In the genomic region with DNA sequence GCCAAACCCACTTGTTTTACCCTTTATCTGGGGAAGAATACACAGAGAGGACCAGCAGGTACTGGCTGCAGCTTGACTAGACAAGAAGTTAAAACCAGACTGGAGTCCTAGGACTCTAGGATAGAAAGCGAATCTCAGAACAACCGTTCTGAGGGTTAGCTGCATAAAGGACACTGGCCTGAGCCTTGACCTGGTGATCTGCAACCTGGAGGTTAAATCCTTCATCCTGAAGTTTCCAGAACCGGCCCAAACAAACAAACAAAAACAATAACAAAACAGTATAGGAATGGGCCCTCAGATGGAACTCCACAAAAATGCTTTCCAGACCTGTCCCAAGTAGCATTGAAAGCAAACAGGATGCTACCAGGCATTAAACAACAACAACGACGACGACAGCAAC, we compare ENCODE assay signal across 8 mouse cellular contexts. TPM values are rescaled to one million over a fixed set of nuclear protein-coding genes. Genes with fewer than 3 reads are reported as not detected.
DNase-seq lines count a peak whose midpoint lies in the region; ATAC-seq and TF ChIP-seq lines count a peak whose summit lies in the region.

Gene Rtn1, minus strand, starts transcription at position 101 of the 400 bp plus-strand sequence.

- peak within 1 kb of the TSS; percentile 99 for H3K4me2 ChIP-seq in heart, embryonic 16.5 days (ENCODE audit: low read depth, low read length)
- peak within 1 kb of the TSS; percentile 99 for H3K4me2 ChIP-seq in limb, embryonic 14.5 days (replicated peaks; ENCODE audit: low read depth, low read length, severe bottlenecking)

- TF ChIP-seq POLR2A in kidney, adult 2 months (IDR thresholded peaks at IDR 0.05; ENCODE audit: low read depth, low read length): no peak
- no peak for TF ChIP-seq POLR2A in limb, embryonic 14.5 days (IDR thresholded peaks at IDR 0.05; ENCODE audit: borderline replicate concordance, extremely low read depth, insufficient read depth, insufficient read length)

- no peak within 1 kb of the TSS for H3K27ac ChIP-seq in kidney, adult 2 months (ENCODE audit: insufficient read depth, low read depth, low read length)
- H3K27ac ChIP-seq in heart, embryonic 16.5 days (ENCODE audit: low read length): no peak within 1 kb of the TSS
- no peak within 1 kb of the TSS for H3K27ac ChIP-seq in limb, embryonic 14.5 days (replicated peaks; ENCODE audit: low read depth, low read length)

- peak within 1 kb of the TSS; percentile 38 for H3K4me3 ChIP-seq in kidney, adult 2 months (ENCODE audit: insufficient read depth, low read depth, low read length)
- peak within 1 kb of the TSS; percentile 77 for H3K4me3 ChIP-seq in heart, embryonic 16.5 days (ENCODE audit: low read length)
- peak within 1 kb of the TSS; percentile 66 for H3K4me3 ChIP-seq in limb, embryonic 14.5 days (replicated peaks; ENCODE audit: low read length)

- H3K9me3 ChIP-seq in heart, embryonic 16.5 days (replicated peaks; ENCODE audit: control insufficient read depth, low read length): no peaks in the 10 kb centered on the region
- H3K9me3 ChIP-seq in limb, embryonic 14.5 days (ENCODE audit: control insufficient read depth, low read length): no peaks in the 10 kb centered on the region

- WGBS in kidney, adult 2 months: 34% methylated on average over 6 of the region's 6 CpGs
- WGBS in heart, embryonic 16.5 days: 41% methylated on average over 6 of the region's 6 CpGs
- 31% methylated on average over 6 of the region's 6 CpGs for WGBS in limb, embryonic 14.5 days

- no peak for ATAC-seq in heart, embryonic 16.5 days (replicated peaks; ENCODE audit: extremely low read depth, insufficient read depth, low FRiP score)
- no peak for ATAC-seq in limb, embryonic 14.5 days (ENCODE audit: low FRiP score, low read depth)

- DNase-seq in kidney, adult 2 months: no peak
- DNase-seq in kidney, postnatal 36 days: no peak
- no peak for DNase-seq in adrenal gland, postnatal 14 days
- no peak for DNase-seq in limb, embryonic 14.5 days (ENCODE audit: low spot score)
- DNase-seq in urinary bladder, postnatal 14 days (ENCODE audit: low spot score): no peak
- DNase-seq in testis, postnatal 10 days (ENCODE audit: low spot score): no peak
- DNase-seq in cerebellum, postnatal 36 days: no peak

- peak within 1 kb of the TSS; percentile 69 for H3K9ac ChIP-seq in heart, embryonic 16.5 days (ENCODE audit: low read length)
- H3K9ac ChIP-seq in limb, embryonic 14.5 days (ENCODE audit: low read depth, low read length, severe bottlenecking): peak within 1 kb of the TSS; percentile 50

- H3K36me3 ChIP-seq in kidney, adult 2 months (ENCODE audit: control insufficient read depth, insufficient read depth, low read length): no peaks in the 10 kb centered on the region
- H3K36me3 ChIP-seq in heart, embryonic 16.5 days (ENCODE audit: control insufficient read depth, insufficient read depth): no peaks in the 10 kb centered on the region
- no peaks in the 10 kb centered on the region for H3K36me3 ChIP-seq in limb, embryonic 14.5 days (ENCODE audit: control insufficient read depth, insufficient read depth, low read length)

- TF ChIP-seq CTCF in kidney, adult 2 months (conservative IDR thresholded peaks at IDR 0.05; ENCODE audit: insufficient read depth, insufficient read length, low read depth, low read length): no peak

- no peaks in the 10 kb centered on the region for H3K4me1 ChIP-seq in kidney, adult 2 months (ENCODE audit: control insufficient read depth, insufficient read depth, low read length)
- peaks cover 10% of the 10 kb centered on the region for H3K4me1 ChIP-seq in heart, embryonic 16.5 days (ENCODE audit: control insufficient read depth, insufficient read depth, low read length)
- peaks cover 5% of the 10 kb centered on the region; the same call in 1 of the 2 replicates for H3K4me1 ChIP-seq in limb, embryonic 14.5 days (ENCODE audit: control insufficient read depth, insufficient read depth, low read length)

- no peaks in the 10 kb centered on the region; the same call in 1 of the 2 replicates for H3K27me3 ChIP-seq in kidney, adult 2 months (replicated peaks; ENCODE audit: control insufficient read depth, insufficient read depth, low read length)
- H3K27me3 ChIP-seq in heart, embryonic 16.5 days (ENCODE audit: control insufficient read depth, insufficient read depth, low read length): peaks cover 22% of the 10 kb centered on the region
- H3K27me3 ChIP-seq in limb, embryonic 14.5 days (ENCODE audit: control insufficient read depth, insufficient read depth, low read length): peaks cover 28% of the 10 kb centered on the region

RNA-seq across cellular contexts. Expression of gene Rtn1, which starts in this region (rescaled TPM):
- polyA plus RNA-seq in kidney, adult 2 months (2012; rRNA removed): 3.0 and 5.6 TPM in 2 replicates
- 19.1 and 37.3 TPM in 2 replicates for total RNA-seq in adrenal gland, postnatal 14 days (2021)
- 10.0 and 10.1 TPM in 2 replicates for polyA plus RNA-seq in heart, embryonic 16.5 days (2015; fragmentation: Nextera tagmentation; extraction: Ambion mirVana)
- polyA plus RNA-seq in limb, embryonic 14.5 days (2012; rRNA removed): 4.7 and 5.9 TPM in 2 replicates
- 2.4 and 4.3 TPM in 2 replicates for polyA plus RNA-seq in limb, embryonic 14.5 days (2014; fragmentation: Nextera tagmentation; extraction: Ambion mirVana)
